Mouse (Mus musculus) erythroblast, embryonic 14.5 days (primary cell): ENCODE results near the gene Apbb2.

Experiments
- GATA1 ChIP-seq: IDR thresholded peaks from 2 replicates; pipeline ENCODE4 v1.6.1; 2012; ENCODE audit warnings: low read length, inconsistent platforms, mixed read lengths
- TAL1 ChIP-seq: IDR thresholded peaks from 3 replicates; pipeline ENCODE4 v1.6.1; 2012; ENCODE audit warnings: low read length, inconsistent platforms, mixed read lengths

GRCm38 (mm10) chr5:66400563-66400962 lies 218.0 kb downstream of the Apbb2 start:
- no peak for TF ChIP-seq GATA1
- TF ChIP-seq TAL1, result no peak
